Mouse (Mus musculus) heart, embryonic 11.5 days (tissue): ENCODE results near the gene Cdx4. TPM values are rescaled to one million over a fixed set of nuclear protein-coding genes. Genes with fewer than 3 reads are reported as not detected.

Experiments
- ATAC-seq: fragments of 200-750 bp; cut with Nextera tagmentation; replicated peaks from 2 replicates; pipeline ENCODE4 v1.8.0; 2017; ENCODE audit warnings: moderate library complexity; ENCODE audit not compliant: insufficient number of reproducible peaks, low FRiP score, low TSS enrichment
- H3K27ac ChIP-seq: fragments of 300-500 bp; sonication (generic); 2 replicates; pipeline ENCODE4 v1.5.1; 2014; ENCODE audit warnings: mild to moderate bottlenecking, low read depth, low read length
- H3K27me3 ChIP-seq: fragments of 300-500 bp; sonication (generic); 2 replicates; pipeline ENCODE4 v1.6.1; 2014; ENCODE audit warnings: mild to moderate bottlenecking, low read length, mixed read lengths; ENCODE audit not compliant: control insufficient read depth, insufficient read depth
- H3K36me3 ChIP-seq: fragments of 300-500 bp; sonication (generic); 2 replicates; pipeline ENCODE4 v1.6.1; 2014; ENCODE audit warnings: mild to moderate bottlenecking, low read length, moderate library complexity, mixed read lengths; ENCODE audit not compliant: control insufficient read depth, insufficient read depth
- H3K4me1 ChIP-seq: fragments of 300-500 bp; sonication (generic); 2 replicates; pipeline ENCODE4 v1.6.1; 2014; ENCODE audit warnings: low read length; ENCODE audit not compliant: control insufficient read depth, insufficient read depth
- H3K4me2 ChIP-seq: fragments of 300-500 bp; sonication (generic); 2 replicates; pipeline ENCODE4 v1.6.1; 2014; ENCODE audit warnings: mild to moderate bottlenecking, moderate library complexity
- H3K4me3 ChIP-seq: fragments of 300-500 bp; sonication (generic); 2 replicates; pipeline ENCODE4 v1.5.1; 2014; ENCODE audit warnings: low read depth, low read length
- H3K9ac ChIP-seq: fragments of 300-500 bp; sonication (generic); 2 replicates; pipeline ENCODE4 v1.6.1; 2014; ENCODE audit warnings: mild to moderate bottlenecking, low read depth, low read length, moderate library complexity
- H3K9me3 ChIP-seq: fragments of 300-500 bp; sonication (generic); replicated peaks from 2 replicates; pipeline ENCODE4 v1.6.1; 2016; ENCODE audit warnings: low read length; ENCODE audit not compliant: control insufficient read depth
- WGBS: fragments of 180-500 bp; shearing (Covaris S2); extraction: QIAGEN DNeasy Blood & Tissue Kit; methylation state at CpG from one replicate; pipeline ENCODE4 v1.1.7; 2014; ENCODE audit not compliant: insufficient replicate concordance; 5-methylcytosine and 5-hydroxymethylcytosine counted together
- polyA plus RNA-seq: library from polyadenylated mRNA; unstranded; fragments of >200 nt; fragmentation: Nextera tagmentation; extraction: Ambion mirVana; gene quantifications from 2 replicates; pipeline ENCODE4 v1.2.1, GENCODE M21; 2014

Gene Cdx4
- polyA plus RNA-seq = not detected in 2 replicates

DNA sequence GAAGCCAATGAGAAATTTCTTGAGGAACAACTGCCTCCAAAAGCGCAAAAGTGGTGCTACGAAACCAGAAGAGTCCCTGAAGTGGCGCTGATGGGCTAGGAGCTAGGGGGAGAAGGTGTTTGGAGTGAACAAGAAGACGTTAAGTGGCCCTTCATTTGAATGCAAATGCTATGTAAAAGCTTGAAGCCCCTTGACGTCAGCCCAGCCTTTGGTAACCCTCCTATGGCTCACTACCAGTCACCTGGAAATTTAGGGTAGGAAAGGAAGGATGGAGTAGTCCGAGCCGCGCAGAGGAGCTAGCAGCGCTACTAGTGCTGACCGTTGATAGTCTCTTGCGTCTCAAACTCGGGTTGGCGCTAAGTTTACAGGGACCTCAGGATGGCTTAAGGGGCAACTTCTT lies at the start of gene Cdx4:
Cdx4 (plus strand) TSS at position 253 of the 400 bp plus-strand sequence.
- no peaks in the 10 kb centered on the region for H3K9me3 ChIP-seq
- peaks cover 66% of the 10 kb centered on the region for H3K27me3 ChIP-seq
- H3K27ac ChIP-seq = no peak within 1 kb of the TSS
- H3K4me1 ChIP-seq = no peaks in the 10 kb centered on the region
- H3K9ac ChIP-seq = no peak within 1 kb of the TSS
- 17% methylated on average over 13 of the region's 13 CpGs for WGBS
- H3K4me2 ChIP-seq = peak within 1 kb of the TSS; percentile 47
- ATAC-seq = no peak
- H3K4me3 ChIP-seq = peak within 1 kb of the TSS; percentile 6; the same call in 1 of the 2 replicates
- no peaks in the 10 kb centered on the region for H3K36me3 ChIP-seq

DNA sequence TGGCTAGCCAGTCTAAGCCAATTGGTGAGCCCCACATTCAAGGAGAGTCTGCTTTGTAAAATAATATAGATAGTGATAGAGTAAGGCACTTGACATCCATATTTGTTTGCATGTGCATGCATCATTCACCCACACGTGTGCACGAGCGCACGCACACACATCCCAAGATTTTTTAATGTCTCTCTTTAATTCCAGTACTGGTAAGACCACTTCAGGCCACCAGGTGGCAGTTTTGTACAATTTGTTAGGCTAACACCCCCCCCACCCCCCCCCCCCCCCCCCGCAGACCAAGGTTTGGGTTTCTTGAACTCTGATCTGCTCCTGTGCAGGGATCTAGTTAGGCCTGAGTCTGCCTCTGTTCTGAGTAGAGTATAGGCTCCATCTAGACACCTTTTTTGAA lies 46.9 kb upstream of the Cdx4 start:
- Histone ChIP-seq H3K27ac (no peak overlapping the region), H3K36me3 (no peaks in the 10 kb centered on the region), H3K9ac (no peak overlapping the region), H3K9me3 (no peaks in the 10 kb centered on the region), H3K4me2 (no peak overlapping the region), H3K4me1 (no peaks in the 10 kb centered on the region), H3K4me3 (no peak overlapping the region), H3K27me3 (no peaks in the 10 kb centered on the region)
- ATAC-seq = no peak
- 89% methylated on average over 4 of the region's 5 CpGs for WGBS

- no peak for ATAC-seq
- Histone ChIP-seq H3K4me2 (no peak overlapping the region), H3K27ac (no peak overlapping the region), H3K4me3 (no peak overlapping the region), H3K4me1 (no peaks in the 10 kb centered on the region), H3K9ac (no peak overlapping the region), H3K9me3 (no peaks in the 10 kb centered on the region), H3K36me3 (no peaks in the 10 kb centered on the region), H3K27me3 (peaks cover 22% of the 10 kb centered on the region)
- 35% methylated on average over 4 of the region's 4 CpGs for WGBS
Observed at GRCm38 (mm10) chrX:103286899-103287722, 34.1 kb upstream of the Cdx4 start.

DNA sequence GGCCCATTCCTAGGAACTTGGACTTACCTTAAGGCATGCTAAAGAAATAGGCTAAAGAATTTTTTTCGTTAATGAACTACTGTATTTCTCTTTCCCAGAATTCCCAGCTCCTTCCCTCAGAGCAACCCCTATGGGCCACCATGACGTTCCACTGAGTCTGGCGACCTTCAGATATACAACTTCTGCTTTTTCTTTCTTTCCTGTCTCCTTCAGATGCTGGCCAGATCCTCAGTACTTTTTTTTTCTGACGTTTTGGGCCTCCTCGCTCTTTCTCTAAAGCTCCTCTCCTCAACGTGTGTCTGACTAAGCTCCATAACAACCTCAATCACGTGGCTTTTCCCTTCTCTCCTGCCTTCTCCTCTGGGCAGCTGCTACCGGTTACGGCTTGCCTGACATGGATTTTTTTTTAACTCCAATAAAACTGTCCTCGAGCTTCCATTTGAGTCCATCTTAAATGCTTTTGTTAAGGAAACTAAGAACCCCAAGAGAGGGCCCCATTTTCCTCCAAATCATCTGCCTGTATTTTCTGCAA lies 33.3 kb upstream of the Cdx4 start:
- Histone ChIP-seq H3K27me3 (peaks cover 22% of the 10 kb centered on the region), H3K9ac (no peak overlapping the region), H3K9me3 (no peaks in the 10 kb centered on the region), H3K4me1 (no peaks in the 10 kb centered on the region), H3K36me3 (no peaks in the 10 kb centered on the region), H3K4me2 (no peak overlapping the region), H3K4me3 (no peak overlapping the region), H3K27ac (no peak overlapping the region)
- 30% methylated on average over 10 of the region's 10 CpGs for WGBS
- ATAC-seq = no peak

- Histone ChIP-seq H3K36me3 (no peaks in the 10 kb centered on the region), H3K9ac (no peak overlapping the region), H3K9me3 (no peaks in the 10 kb centered on the region), H3K4me1 (no peaks in the 10 kb centered on the region), H3K27me3 (peaks cover 22% of the 10 kb centered on the region), H3K4me2 (peak overlapping the region; percentile 54), H3K4me3 (no peak overlapping the region), H3K27ac (no peak overlapping the region)
- WGBS = 22% methylated on average over 25 of the region's 25 CpGs
- no peak for ATAC-seq
Observed at GRCm38 (mm10) chrX:103288485-103289330, 32.5 kb upstream of the Cdx4 start.

DNA sequence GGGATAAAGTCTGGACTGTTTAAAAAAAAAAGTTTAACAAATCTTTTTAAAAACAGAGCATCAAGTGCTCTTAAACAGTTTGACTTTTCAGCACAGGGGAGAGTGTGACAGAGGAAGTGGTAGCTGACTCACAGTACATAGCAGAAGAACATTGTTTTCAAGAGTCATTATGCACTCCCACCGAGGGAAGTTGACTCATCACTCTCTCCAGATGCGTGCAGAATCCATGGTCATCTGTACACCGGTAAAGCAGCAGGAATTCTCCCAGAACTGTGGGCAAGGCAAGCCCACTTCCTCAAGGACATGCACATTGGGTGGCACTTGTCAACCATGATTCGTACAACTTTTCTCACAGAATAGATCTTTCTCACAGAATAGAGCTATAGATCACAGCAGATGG lies 22.3 kb upstream of the Cdx4 start:
- Histone ChIP-seq H3K4me1 (no peaks in the 10 kb centered on the region), H3K9me3 (no peaks in the 10 kb centered on the region), H3K27ac (no peak overlapping the region), H3K27me3 (peaks cover 5% of the 10 kb centered on the region), H3K4me2 (no peak overlapping the region), H3K4me3 (no peak overlapping the region), H3K36me3 (no peaks in the 10 kb centered on the region), H3K9ac (no peak overlapping the region)
- 60% methylated on average over 4 of the region's 4 CpGs for WGBS
- ATAC-seq = no peak

- ATAC-seq = no peak
- Histone ChIP-seq H3K4me2 (no peak overlapping the region), H3K4me1 (no peaks in the 10 kb centered on the region), H3K36me3 (no peaks in the 10 kb centered on the region), H3K9ac (no peak overlapping the region), H3K27me3 (peaks cover 7% of the 10 kb centered on the region; the same call in 1 of the 2 replicates), H3K27ac (no peak overlapping the region), H3K4me3 (no peak overlapping the region), H3K9me3 (no peaks in the 10 kb centered on the region)
- 79% methylated on average over 1 of the region's 1 CpGs for WGBS
Observed at GRCm38 (mm10) chrX:103308262-103308661, 12.9 kb upstream of the Cdx4 start.

- Histone ChIP-seq H3K4me2 (no peak overlapping the region), H3K4me3 (no peak overlapping the region), H3K9ac (no peak overlapping the region), H3K27me3 (peaks cover 9% of the 10 kb centered on the region), H3K4me1 (no peaks in the 10 kb centered on the region), H3K36me3 (no peaks in the 10 kb centered on the region), H3K27ac (no peak overlapping the region), H3K9me3 (no peaks in the 10 kb centered on the region)
- no peak for ATAC-seq
- 79% methylated on average over 3 of the region's 3 CpGs for WGBS
Observed at GRCm38 (mm10) chrX:103311723-103312122, 9.5 kb upstream of the Cdx4 start.
